Mouse (Mus musculus): ENCODE results near the gene Bcl2.

DNA sequence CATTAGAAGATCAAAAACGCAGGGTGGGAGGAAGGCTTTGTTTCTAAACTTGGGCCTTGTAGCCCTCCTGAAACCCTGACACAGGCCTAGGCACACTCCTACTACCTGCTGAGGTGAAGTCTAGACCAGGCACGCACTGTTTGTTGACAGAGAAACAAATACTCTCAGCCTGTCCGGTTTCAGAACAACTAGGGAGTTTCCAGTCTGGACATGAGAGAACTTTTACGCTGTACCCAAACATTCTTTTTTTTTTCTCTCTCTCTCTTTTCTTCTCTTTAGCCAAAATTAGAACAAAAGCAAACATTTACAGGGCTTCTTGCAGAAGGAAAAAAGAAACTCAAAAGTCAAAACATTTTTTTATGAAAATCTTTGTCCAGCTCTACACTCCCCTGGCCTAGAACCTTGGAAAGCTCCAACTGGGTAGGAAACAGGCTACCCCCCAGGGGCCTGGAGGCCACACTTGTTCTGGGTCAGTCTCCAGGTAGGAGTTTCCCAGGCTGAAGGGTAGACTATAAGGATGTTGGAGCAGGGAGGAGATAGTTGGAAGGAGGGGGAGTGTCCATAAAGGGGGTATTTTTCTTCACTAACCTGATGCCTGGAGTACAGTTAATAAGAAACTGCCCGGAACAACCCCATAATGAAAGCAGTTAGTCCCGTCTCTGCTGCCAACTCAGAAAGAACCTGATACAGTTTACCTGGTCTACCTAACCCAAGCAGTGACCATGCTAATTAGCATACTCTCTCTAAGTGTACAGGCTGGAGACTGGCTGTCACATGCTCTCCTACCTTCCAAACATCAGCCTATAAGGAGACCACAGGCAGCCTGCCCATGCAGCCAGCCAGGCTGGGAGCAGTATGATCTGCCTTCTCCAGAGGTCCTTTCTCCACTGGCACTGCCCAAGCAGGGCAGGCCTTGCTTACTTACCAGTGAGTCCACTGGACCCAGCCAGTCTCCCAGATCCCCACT lies 147.7 kb downstream of the Bcl2 start:
- TF ChIP-seq CTCF (IDR thresholded peaks at IDR 0.05; ENCODE audit: borderline replicate concordance, insufficient read depth, low read length) (no peak), POLR2A (IDR thresholded peaks at IDR 0.05; ENCODE audit: low read depth, low read length) (no peak)
